ENCODE assay signal across 19 mouse cellular contexts in the genomic region with DNA sequence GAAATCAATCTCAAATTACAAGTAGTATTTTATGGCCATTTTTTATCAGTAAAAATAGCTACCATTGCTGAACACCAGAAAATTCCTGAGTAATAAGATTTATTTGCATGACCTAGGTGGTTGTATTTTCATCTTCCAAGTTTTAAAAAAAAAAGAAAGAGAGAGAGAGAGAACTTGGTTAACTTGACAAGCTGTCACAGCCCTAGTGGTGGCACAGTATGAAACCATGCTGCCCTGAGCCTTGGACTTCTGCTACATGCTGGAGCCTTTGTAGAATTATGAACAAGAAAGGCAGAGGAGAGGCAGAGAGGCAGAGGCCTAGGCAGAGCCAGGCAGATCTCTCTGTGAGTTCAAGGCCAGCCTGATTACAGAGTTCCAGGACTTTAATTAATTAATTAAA. TPM values are rescaled to one million over a fixed set of nuclear protein-coding genes. Genes with fewer than 3 reads are reported as not detected.
A peak's percentile ranks its signal among the peaks of the same experiment; 100 is the strongest.
DNase-seq lines count a peak whose midpoint lies in the region; ATAC-seq and TF ChIP-seq lines count a peak whose summit lies in the region.
"Had no signal": no experiment of that assay in that cellular context is flagged by ENCODE, and none has a peak within 500 bp of the region (broad histone marks: within the 10 kb centered on the region; RNA-seq: fewer than 3 reads in every experiment).

No protein-coding gene starts in this region.

- TF ChIP-seq POLR2A in spleen, adult 2 months (IDR thresholded peaks at IDR 0.05; ENCODE audit: low read depth, low read length), result no peak
- TF ChIP-seq POLR2A in MEL (IDR thresholded peaks at IDR 0.05; ENCODE audit: control insufficient read depth in 1 of 2, insufficient read depth in 1 of 2, low read depth in 1 of 2, low read length in 2 of 2, poor library complexity in 1 of 2), result no peak

- H3K36me3 ChIP-seq in spleen, adult 2 months (ENCODE audit: control insufficient read depth, insufficient read depth, low read length), result peaks cover 1% of the 10 kb centered on the region
- H3K36me3 ChIP-seq in MEL (ENCODE audit: control insufficient read depth in 1 of 2, insufficient read depth in 2 of 2, low read length in 2 of 2), result peaks cover 0 to 69% of the 10 kb centered on the region in 2 experiments; a peak in 2 of 4 replicates
- H3K36me3 ChIP-seq in liver, embryonic 13.5 days, result no peaks in the 10 kb centered on the region
- H3K36me3 ChIP-seq in splenic B cell, adult 2 months (ENCODE audit: control insufficient read depth, insufficient read depth, low read length, poor library complexity, severe bottlenecking), result peaks cover 4% of the 10 kb centered on the region
- H3K36me3 ChIP-seq: heart, embryonic 13.5 days; stomach, embryonic 15.5 days had no signal

- H3K9ac ChIP-seq in MEL (ENCODE audit: control insufficient read depth, low read depth, low read length, poor library complexity, severe bottlenecking), result peak overlapping the region; percentile 87
- H3K9ac ChIP-seq in liver, embryonic 13.5 days, result no peak overlapping the region
- H3K9ac ChIP-seq: heart, embryonic 13.5 days; stomach, embryonic 15.5 days had no signal

- peaks cover 38% of the 10 kb centered on the region for H3K79me2 ChIP-seq in MEL (ENCODE audit: control insufficient read depth, insufficient read depth, low read length, poor library complexity)

- no peaks in the 10 kb centered on the region for H3K27me3 ChIP-seq in spleen, adult 2 months (ENCODE audit: control insufficient read depth, insufficient read depth, low read length)
- no peaks in the 10 kb centered on the region for H3K27me3 ChIP-seq in MEL (ENCODE audit: control insufficient read depth in 1 of 2, insufficient read depth in 2 of 2, low read length in 2 of 2)
- H3K27me3 ChIP-seq in liver, embryonic 13.5 days, result no peaks in the 10 kb centered on the region
- H3K27me3 ChIP-seq in splenic B cell, adult 2 months (ENCODE audit: control insufficient read depth, insufficient read depth, low read length, poor library complexity, severe bottlenecking), result no peaks in the 10 kb centered on the region
- H3K27me3 ChIP-seq: heart, embryonic 13.5 days; stomach, embryonic 15.5 days had no signal

- no peak for ATAC-seq in liver, embryonic 13.5 days (ENCODE audit: low read depth)
- ATAC-seq in activated CD4-positive, CD25-positive, alpha-beta regulatory T cell, adult 4 months, result no peak
- ATAC-seq: intestine, postnatal 0 days had no signal

- TF ChIP-seq CTCF in spleen, adult 2 months (IDR thresholded peaks at IDR 0.05; ENCODE audit: extremely low read depth, insufficient read depth, insufficient read length, insufficient replicate concordance), result no peak
- TF ChIP-seq CTCF in MEL (IDR thresholded peaks at IDR 0.05 in 2 of 3, conservative IDR thresholded peaks at IDR 0.05 in 1 of 3; ENCODE audit: control insufficient read depth in 1 of 3, insufficient read depth in 1 of 3, low read depth in 2 of 3, low read length in 3 of 3, poor library complexity in 1 of 3, severe bottlenecking in 1 of 3), result peak in 2 of 3 experiments; percentile 13 to 17; a peak in 2 of 6 replicates

- H3K4me2 ChIP-seq in liver, embryonic 13.5 days, result peak overlapping the region; percentile 21; the same call in 1 of the 2 replicates
- H3K4me2 ChIP-seq: heart, embryonic 13.5 days; stomach, embryonic 15.5 days had no signal

- peak; percentile 9 to 44; a peak in 1 of 4 replicates for TF ChIP-seq EP300 in MEL (IDR thresholded peaks at IDR 0.05; ENCODE audit: low read depth in 1 of 2, low read length in 2 of 2)

- H3K4me1 ChIP-seq in spleen, adult 2 months (ENCODE audit: control insufficient read depth, insufficient read depth, insufficient read length), result peaks cover 6% of the 10 kb centered on the region; the same call in 1 of the 2 replicates
- H3K4me1 ChIP-seq in MEL (ENCODE audit: control insufficient read depth in 1 of 2, insufficient read depth in 2 of 2, low read length in 2 of 2), result peaks cover 26 to 39% of the 10 kb centered on the region in 2 experiments
- H3K4me1 ChIP-seq in liver, embryonic 13.5 days (replicated peaks), result peaks cover 34% of the 10 kb centered on the region
- H3K4me1 ChIP-seq: limb, embryonic 10.5 days; stomach, embryonic 15.5 days had no signal

- H3K27ac ChIP-seq in spleen, adult 2 months (ENCODE audit: insufficient read depth, low read length), result peak overlapping the region; percentile 77
- peak overlapping the region; percentile 32 for H3K27ac ChIP-seq in MEL (ENCODE audit: control insufficient read depth, low read depth, low read length)
- H3K27ac ChIP-seq in liver, embryonic 13.5 days, result no peak overlapping the region
- H3K27ac ChIP-seq: heart, embryonic 13.5 days; limb, embryonic 10.5 days; stomach, embryonic 15.5 days had no signal

- H3K9me3 ChIP-seq in MEL (replicated peaks; ENCODE audit: insufficient read depth, low read length), result no peaks in the 10 kb centered on the region
- no peaks in the 10 kb centered on the region for H3K9me3 ChIP-seq in liver, embryonic 13.5 days (replicated peaks)
- H3K9me3 ChIP-seq: heart, embryonic 13.5 days; limb, embryonic 10.5 days; stomach, embryonic 15.5 days had no signal

- no peak for TF ChIP-seq RAD21 in MEL (IDR thresholded peaks at IDR 0.05; ENCODE audit: low read depth, low read length)

- H3K4me3 ChIP-seq in spleen, adult 2 months (ENCODE audit: extremely low read depth, insufficient read depth, insufficient read length), result peak overlapping the region; percentile 53
- peak overlapping the region; percentile 27 to 66 for H3K4me3 ChIP-seq in MEL (ENCODE audit: control insufficient read depth in 1 of 2, insufficient read depth in 1 of 2, low read depth in 2 of 2, low read length in 2 of 2)
- H3K4me3 ChIP-seq in liver, embryonic 13.5 days (replicated peaks), result no peak overlapping the region
- H3K4me3 ChIP-seq: erythroblast, embryonic 14.5 days; heart, embryonic 13.5 days; limb, embryonic 10.5 days; stomach, embryonic 15.5 days had no signal

- DNase-seq in spleen, adult 2 months (ENCODE audit: low read depth in 1 of 2, low spot score in 2 of 2), result peak in 1 of 2 experiments; percentile 23
- DNase-seq in spleen, adult 18-20 months, result no peak
- peak; percentile 78 for DNase-seq in MEL (ENCODE audit: low read depth, low spot score)
- no peak for DNase-seq in liver, embryonic 13.5 days
- DNase-seq in splenic B cell, adult 2 months (ENCODE audit: low read depth, low spot score), result peak; percentile 64
- no peak for DNase-seq in adrenal gland, adult 18-20 months (ENCODE audit: low spot score in 2 of 2)
- DNase-seq: cerebellum, adult 11-12 months; gastrocnemius, postnatal 10 days; kidney, postnatal 10 days; midbrain, embryonic 14.5 days; right cerebral cortex, postnatal 25 days had no signal

TF ChIP-seq in MEL, 35 proteins besides CTCF, POLR2A, EP300 and RAD21 (continues in another document):
- 0 out of 2 replicates have a peak, but pooled peaks have one; percentile 42 for TF ChIP-seq TBP (IDR thresholded peaks at IDR 0.05; ENCODE audit: low read depth, low read length)
- no peak for TF ChIP-seq GATA1 (IDR thresholded peaks at IDR 0.05; ENCODE audit: low read depth, low read length)
- TF ChIP-seq MXI1 (IDR thresholded peaks at IDR 0.05; ENCODE audit: low read depth, low read length), result peak; percentile 88
- no peak for TF ChIP-seq ZC3H11A (IDR thresholded peaks at IDR 0.05; ENCODE audit: low read depth, low read length)
- no peak for TF ChIP-seq CHD1 (IDR thresholded peaks at IDR 0.05; ENCODE audit: low read depth, low read length)
- TF ChIP-seq UBTF (IDR thresholded peaks at IDR 0.05; ENCODE audit: borderline replicate concordance, insufficient read depth, low read depth, low read length), result 0 out of 2 replicates have a peak, but pooled peaks have one; percentile 11
- no peak for TF ChIP-seq E2F4 (IDR thresholded peaks at IDR 0.05; ENCODE audit: borderline replicate concordance, low read depth, low read length)
- peak; percentile 73; the same call in 1 of the 2 replicates for TF ChIP-seq SIN3A (IDR thresholded peaks at IDR 0.05; ENCODE audit: low read length)
- TF ChIP-seq GABPA (IDR thresholded peaks at IDR 0.05; ENCODE audit: low read depth, low read length), result no peak

RNA-seq across cellular contexts. Expression of gene Evi2b, which starts 1.6 kb away (rescaled TPM):
- polyA plus RNA-seq in spleen, adult 2 months (2012; rRNA removed), result 56.7 and 57.3 TPM in 2 replicates
- 8.1 and 13.0 TPM in 2 replicates for total RNA-seq in MEL (2012; rRNA removed)
- 10 to 100 TPM in 1 of 2 experiments, not detected in 1; 42.4 TPM for polyA plus RNA-seq in MEL (2012; ENCODE audit: insufficient read depth in 1 of 2, insufficient read length in 2 of 2, low read depth in 1 of 2, low replicate concordance in 2 of 2, missing spikeins in 1 of 2)
- 4.0 and 6.2 TPM in 2 replicates for polyA plus RNA-seq in liver, embryonic 13.5 days (2015; fragmentation: Nextera tagmentation; extraction: Ambion mirVana)
- 10 to 100 TPM; 80.3 to 80.9 TPM for polyA plus RNA-seq in activated CD4-positive, CD25-positive, alpha-beta regulatory T cell, adult 4 months (2017; shearing (Covaris generic))
- 1 to 10 TPM in 1 of 2 experiments, under 1 TPM in 1; 0.99 to 2.3 TPM for total RNA-seq in adrenal gland, adult 18-20 months (2021)
- total RNA-seq: ES-E14 had no signal
- polyA plus RNA-seq: erythroblast, embryonic 14.5 days; midbrain, embryonic 14.5 days had no signal

RNA-seq across cellular contexts. Expression of gene Evi2, which starts 8.5 kb away (rescaled TPM):
- polyA plus RNA-seq in spleen, adult 2 months (2012; rRNA removed), result 12.2 and 13.9 TPM in 2 replicates
- total RNA-seq in MEL (2012; rRNA removed), result 0.15 and 0.46 TPM in 2 replicates
- 1 to 10 TPM in 1 of 2 experiments, not detected in 1; 1.2 TPM for polyA plus RNA-seq in MEL (2012; ENCODE audit: insufficient read depth in 1 of 2, insufficient read length in 2 of 2, low read depth in 1 of 2, low replicate concordance in 2 of 2, missing spikeins in 1 of 2)
- polyA plus RNA-seq in liver, embryonic 13.5 days (2015; fragmentation: Nextera tagmentation; extraction: Ambion mirVana), result 0.43 and 0.82 TPM in 2 replicates
- 1 to 10 TPM; 6.2 to 8.4 TPM for polyA plus RNA-seq in activated CD4-positive, CD25-positive, alpha-beta regulatory T cell, adult 4 months (2017; shearing (Covaris generic))
- total RNA-seq in adrenal gland, adult 18-20 months (2021), result under 1 TPM; 0.10 to 0.23 TPM

RNA-seq across cellular contexts. Expression of gene Evi2a, which starts 8.5 kb away (rescaled TPM):
- polyA plus RNA-seq in spleen, adult 2 months (2012; rRNA removed), result 22.0 and 25.1 TPM in 2 replicates
- total RNA-seq in MEL (2012; rRNA removed), result 0.13 and 0.19 TPM in 2 replicates
- under 1 TPM in 1 of 2 experiments, not detected in 1; 0.18 TPM for polyA plus RNA-seq in MEL (2012; ENCODE audit: insufficient read depth in 1 of 2, insufficient read length in 2 of 2, low read depth in 1 of 2, low replicate concordance in 2 of 2, missing spikeins in 1 of 2)
- polyA plus RNA-seq in liver, embryonic 13.5 days (2015; fragmentation: Nextera tagmentation; extraction: Ambion mirVana), result 5.0 and 5.8 TPM in 2 replicates
- polyA plus RNA-seq in activated CD4-positive, CD25-positive, alpha-beta regulatory T cell, adult 4 months (2017; shearing (Covaris generic)), result 10 to 100 TPM; 71.2 to 72.0 TPM
- 1 to 10 TPM; 2.9 to 3.3 TPM for total RNA-seq in adrenal gland, adult 18-20 months (2021)

RNA-seq across cellular contexts. Expression of gene Omg, which starts 18.0 kb away (rescaled TPM):
- not detected in 2 replicates for polyA plus RNA-seq in spleen, adult 2 months (2012; rRNA removed)
- not detected in 2 replicates for total RNA-seq in MEL (2012; rRNA removed)
- under 1 TPM in 1 of 2 experiments, not detected in 1; 0.21 TPM for polyA plus RNA-seq in MEL (2012; ENCODE audit: insufficient read depth in 1 of 2, insufficient read length in 2 of 2, low read depth in 1 of 2, low replicate concordance in 2 of 2, missing spikeins in 1 of 2)
- polyA plus RNA-seq in liver, embryonic 13.5 days (2015; fragmentation: Nextera tagmentation; extraction: Ambion mirVana), result not detected in 2 replicates
- not detected for polyA plus RNA-seq in activated CD4-positive, CD25-positive, alpha-beta regulatory T cell, adult 4 months (2017; shearing (Covaris generic))
- total RNA-seq in adrenal gland, adult 18-20 months (2021), result 1 to 10 TPM; 5.2 to 7.5 TPM
- total RNA-seq: hematopoietic stem cell, adult 5-6 weeks had no signal
- polyA plus RNA-seq: erythroblast, embryonic 14.5 days had no signal

Comparison
In these comparisons a context has a peak if more than half of its experiments do, and no peak if none do; other contexts are left out.
1. DNase-seq: peak in MEL (single experiment) and splenic B cell, adult 2 months (single experiment); none in spleen, adult 18-20 months (0 of 2), liver, embryonic 13.5 days (single experiment) and adrenal gland, adult 18-20 months (0 of 2).